Mouse (Mus musculus) heart, adult 2 months (tissue): ENCODE measurements at regions not wholly inside any gene's neighbourhood (a gene's known extent, or its start where the extent isn't known, plus 50 kb on each side); places are given as distances from the start of the nearest gene placed in this dataset.

Source experiments
- DNase-seq, 2 experiments: peaks; one replicate each; pipeline ENCODE4 v3.0.0; 2021
- H3K27ac ChIP-seq: fragments of 200-600 bp; 2 replicates; pipeline ENCODE4 v1.8.1; 2022
- H3K27me3 ChIP-seq: fragments of 200-500 bp; 2 replicates; pipeline ENCODE4 v1.6.1; 2012; ENCODE audit warnings: mild to moderate bottlenecking, low read length, inconsistent platforms, mixed read lengths; ENCODE audit not compliant: control insufficient read depth, insufficient read depth
- H3K36me3 ChIP-seq: fragments of 200-500 bp; 2 replicates; pipeline ENCODE4 v1.6.1; 2012; ENCODE audit warnings: low read length, inconsistent platforms; ENCODE audit not compliant: control insufficient read depth, insufficient read depth
- H3K4me1 ChIP-seq: fragments of 200-500 bp; 2 replicates; pipeline ENCODE4 v1.6.1; 2011; ENCODE audit warnings: low read length; ENCODE audit not compliant: control insufficient read depth, insufficient read depth
- H3K4me3 ChIP-seq: fragments of 200-600 bp; 2 replicates; pipeline ENCODE4 v1.8.1; 2022
- H3K79me2 ChIP-seq: fragments of 200-500 bp; replicated peaks from 2 replicates; pipeline ENCODE4 v1.6.1; 2012; ENCODE audit warnings: mild to moderate bottlenecking, inconsistent platforms, low read length, moderate library complexity, mixed read lengths; ENCODE audit not compliant: control insufficient read depth, insufficient read depth
- H3K9ac ChIP-seq: fragments of 200-500 bp; 2 replicates; pipeline ENCODE4 v1.6.1; 2012; ENCODE audit warnings: low read depth, mild to moderate bottlenecking, control low read depth, inconsistent platforms, low read length, mixed read lengths
- CTCF ChIP-seq: fragments of 200-600 bp; IDR thresholded peaks from 2 replicates; pipeline ENCODE4 v1.8.1; 2022; ENCODE audit warnings: antibody characterized with exemption, mild to moderate bottlenecking, moderate library complexity
- EP300 ChIP-seq: fragments of 200-500 bp; IDR thresholded peaks from 2 replicates; pipeline ENCODE4 v1.6.1; 2011; ENCODE audit warnings: low read depth, low read length, control low read depth; ENCODE audit not compliant: insufficient read depth
- POLR2A ChIP-seq: fragments of 200-500 bp; IDR thresholded peaks from 2 replicates; pipeline ENCODE4 v1.6.1; 2011; ENCODE audit warnings: mild to moderate bottlenecking, low read depth, low read length, control low read depth; ENCODE audit not compliant: insufficient read depth
- WGBS: fragments of 180-500 bp; shearing (Covaris S2); methylation state at CpG from one replicate; pipeline ENCODE4 v1.1.7; 2018; 5-methylcytosine and 5-hydroxymethylcytosine counted together
- intact Hi-C: fragments of 180-260 bp; cut with DNase I; formaldehyde crosslinking; loops from one replicate; pipeline ENCODE4 v1.15.1; 2025

DNA sequence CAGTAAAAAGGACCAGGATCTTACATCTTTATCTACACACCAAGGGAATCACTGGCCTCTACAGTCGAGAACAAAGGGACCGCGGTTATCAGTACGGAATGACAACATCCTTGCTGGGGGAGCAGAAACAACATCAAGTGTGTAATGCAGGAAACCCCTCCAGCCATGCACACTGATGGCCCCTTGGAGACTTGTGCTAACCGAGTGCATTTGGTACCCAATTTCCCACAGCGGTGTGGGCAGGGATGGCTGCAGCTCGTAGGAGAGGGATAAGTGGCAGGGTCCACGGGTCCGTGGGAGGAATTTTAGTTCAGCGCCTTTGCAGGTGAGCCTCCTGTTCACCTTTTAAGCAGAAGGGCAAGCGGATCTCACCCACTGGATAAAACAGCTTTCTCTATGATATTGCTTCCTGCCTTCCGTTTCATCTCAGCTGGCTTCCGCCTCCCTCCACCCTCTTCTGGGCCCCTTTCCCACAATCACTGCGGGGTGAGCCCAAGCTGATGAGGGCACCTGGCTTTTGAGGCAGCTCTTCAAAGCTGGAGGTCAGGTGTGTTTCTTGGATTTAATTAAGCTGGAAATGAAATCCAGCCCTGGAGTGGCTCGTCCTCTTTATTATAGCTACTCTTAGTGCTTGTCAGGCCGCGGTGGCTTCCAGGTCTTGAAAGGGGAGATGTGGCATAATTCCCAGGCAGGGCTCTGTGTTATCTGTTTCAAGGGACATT is 327.5 kb downstream of the Pdcd6ip start:
- TF ChIP-seq CTCF (no peak), EP300 (no peak), POLR2A (no peak)
- H3K27me3 ChIP-seq: no peaks in the 10 kb centered on the region
- 39% methylated on average over 17 of the region's 17 CpGs for WGBS

DNA sequence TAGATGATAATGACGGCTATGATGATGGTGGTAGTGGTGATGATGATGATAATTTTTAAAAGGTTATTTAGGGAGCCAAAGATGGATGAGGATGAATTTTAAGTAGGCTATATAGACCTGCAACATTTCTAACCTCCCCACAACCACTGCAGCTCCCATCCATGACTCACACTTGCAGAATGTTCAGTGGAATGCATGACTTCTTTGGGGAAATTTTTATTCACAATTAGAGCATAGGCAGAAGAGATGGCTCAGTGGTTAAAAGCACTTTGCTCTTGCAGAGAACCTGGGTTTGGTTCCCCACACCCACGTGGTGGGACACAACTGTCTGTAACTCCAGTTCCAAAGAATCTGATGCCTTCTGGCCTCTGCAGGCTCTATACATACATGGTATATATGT is 329.5 kb downstream of the Pdcd6ip start:
- 67% methylated on average over 2 of the region's 2 CpGs for WGBS
- Histone ChIP-seq H3K79me2 (no peaks in the 10 kb centered on the region), H3K27me3 (no peaks in the 10 kb centered on the region), H3K27ac (no peak overlapping the region), H3K36me3 (no peaks in the 10 kb centered on the region), H3K9ac (no peak overlapping the region), H3K4me3 (no peak overlapping the region), H3K4me1 (no peaks in the 10 kb centered on the region)
- no peak for DNase-seq
- intact Hi-C loops: no loop called here
- TF ChIP-seq POLR2A: no peak
- TF ChIP-seq EP300: no peak
- no peak for TF ChIP-seq CTCF

More for the DNA sequence above, 327.5 kb downstream of the Pdcd6ip start:
- DNase-seq: no peak
- H3K36me3 ChIP-seq: no peaks in the 10 kb centered on the region
- no peaks in the 10 kb centered on the region for H3K4me1 ChIP-seq
- intact Hi-C loops: no loop called here
- H3K4me3 ChIP-seq: no peak overlapping the region
- no peak overlapping the region for H3K9ac ChIP-seq
- no peak overlapping the region for H3K27ac ChIP-seq
- H3K79me2 ChIP-seq: no peaks in the 10 kb centered on the region

DNA sequence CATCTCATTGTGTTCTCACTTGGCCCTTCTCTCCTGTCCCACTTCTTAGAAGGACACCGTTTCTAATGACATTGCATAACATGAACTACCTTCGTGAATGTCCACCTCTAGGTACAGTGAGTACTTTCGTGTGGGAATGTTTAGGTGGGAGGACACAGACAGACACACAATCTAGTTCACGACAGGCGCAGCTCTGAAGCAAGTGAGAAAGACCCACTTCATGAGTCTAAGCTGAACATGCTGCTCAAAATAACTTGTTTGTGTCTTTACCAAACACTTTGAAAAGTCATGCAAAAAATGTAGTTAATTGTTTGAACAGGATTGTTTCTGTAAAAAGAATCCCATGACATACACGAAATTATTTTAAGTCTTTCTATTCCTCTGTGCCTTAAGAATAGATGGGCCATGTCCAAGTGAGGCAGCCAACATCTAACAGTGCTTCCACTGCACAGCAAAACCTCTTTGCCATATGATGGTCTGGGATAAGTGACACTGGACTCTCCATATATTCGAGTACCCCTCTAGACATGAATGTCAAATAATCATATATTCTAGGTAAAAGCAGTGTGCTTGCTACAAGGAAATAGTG is 336.2 kb downstream of the Pdcd6ip start:
- Histone ChIP-seq H3K4me3 (no peak overlapping the region), H3K36me3 (no peaks in the 10 kb centered on the region), H3K27me3 (no peaks in the 10 kb centered on the region), H3K9ac (no peak overlapping the region), H3K27ac (no peak overlapping the region), H3K79me2 (no peaks in the 10 kb centered on the region), H3K4me1 (no peaks in the 10 kb centered on the region)
- intact Hi-C loops: no loop called here
- WGBS: 72% methylated on average over 7 of the region's 7 CpGs
- DNase-seq: no peak
- TF ChIP-seq CTCF: no peak
- no peak for TF ChIP-seq EP300

DNA sequence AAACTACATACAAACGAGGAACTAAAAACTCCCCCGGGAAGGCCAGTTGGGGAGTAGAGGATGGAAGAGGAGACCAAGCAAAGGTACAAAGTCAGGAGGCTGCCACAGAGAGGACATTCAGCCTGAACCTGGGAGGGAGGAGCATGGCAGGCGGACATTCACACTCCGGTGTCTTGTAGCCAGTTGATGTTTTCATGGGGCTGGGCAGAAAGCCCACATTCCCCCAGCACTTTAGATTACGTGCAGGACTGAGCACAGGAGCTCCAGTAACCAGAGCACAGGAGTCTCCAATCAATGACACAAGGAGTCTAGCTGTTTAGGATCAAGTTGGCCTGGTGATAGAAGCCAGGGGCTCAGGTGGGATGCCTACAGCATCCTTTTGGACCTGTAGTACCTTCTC is 360.1 kb downstream of the Pdcd6ip start:
- H3K79me2 ChIP-seq: no peaks in the 10 kb centered on the region
- H3K9ac ChIP-seq: no peak overlapping the region
- 50% methylated on average over 5 of the region's 5 CpGs for WGBS
- H3K27ac ChIP-seq: no peak overlapping the region
- no peaks in the 10 kb centered on the region for H3K27me3 ChIP-seq
- TF ChIP-seq POLR2A (no peak), CTCF (no peak), EP300 (no peak)
- DNase-seq: no peak
- H3K4me3 ChIP-seq: no peak overlapping the region
- intact Hi-C loops: no loop called here
- H3K4me1 ChIP-seq: no peaks in the 10 kb centered on the region
- no peaks in the 10 kb centered on the region for H3K36me3 ChIP-seq

DNA sequence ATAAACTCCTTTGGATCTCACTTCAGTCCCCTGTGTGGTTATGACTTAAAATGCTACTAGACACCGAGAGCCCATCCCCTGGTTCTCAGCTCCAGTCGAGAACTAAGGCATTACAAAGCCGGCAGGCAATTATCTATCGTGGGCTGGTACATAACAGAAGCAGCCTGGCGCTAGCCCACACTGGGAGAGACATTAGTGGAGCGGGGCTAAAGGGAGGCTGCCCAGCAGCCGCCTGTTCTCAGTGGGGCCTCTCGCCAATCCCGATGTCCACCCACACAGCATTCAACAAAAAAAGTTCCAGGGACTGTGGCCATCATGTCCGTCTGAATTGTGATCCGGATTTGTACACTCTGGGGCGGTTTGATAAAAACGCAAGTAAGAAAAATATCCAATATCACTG is 361.5 kb downstream of the Pdcd6ip start:
- Histone ChIP-seq H3K4me1 (no peaks in the 10 kb centered on the region), H3K27ac (no peak overlapping the region), H3K79me2 (no peaks in the 10 kb centered on the region), H3K27me3 (no peaks in the 10 kb centered on the region), H3K9ac (no peak overlapping the region), H3K36me3 (no peaks in the 10 kb centered on the region), H3K4me3 (no peak overlapping the region)
- WGBS: 68% methylated on average over 13 of the region's 13 CpGs
- intact Hi-C loops: no loop called here
- DNase-seq: no peak
- no peak for TF ChIP-seq CTCF
- no peak for TF ChIP-seq POLR2A
- no peak for TF ChIP-seq EP300

DNA sequence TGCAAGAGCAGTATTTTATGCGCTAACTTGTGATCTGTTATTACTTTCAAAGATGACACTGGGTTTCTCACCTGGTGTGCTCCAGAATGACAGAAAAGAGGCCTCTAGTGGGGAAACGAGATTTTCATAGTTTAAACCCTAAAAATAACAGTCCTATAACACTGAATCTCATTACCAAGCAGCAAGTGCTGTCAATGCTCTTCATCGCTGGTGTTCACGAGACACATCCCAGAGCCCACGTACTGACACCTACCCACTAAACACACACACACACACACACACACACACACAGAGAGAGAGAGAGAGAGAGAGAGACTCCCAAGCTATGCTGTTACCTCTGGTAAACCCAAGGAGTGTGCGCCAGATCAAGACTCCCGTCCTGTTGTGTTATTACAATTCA is 365.9 kb downstream of the Pdcd6ip start:
- intact Hi-C loops: no loop called here
- Histone ChIP-seq H3K27ac (no peak overlapping the region), H3K27me3 (no peaks in the 10 kb centered on the region), H3K79me2 (no peaks in the 10 kb centered on the region), H3K4me1 (no peaks in the 10 kb centered on the region), H3K36me3 (no peaks in the 10 kb centered on the region), H3K4me3 (no peak overlapping the region), H3K9ac (no peak overlapping the region)
- WGBS: 74% methylated on average over 7 of the region's 7 CpGs
- TF ChIP-seq POLR2A (no peak), EP300 (no peak), CTCF (no peak)
- no peak for DNase-seq
